Mouse (Mus musculus) large intestine, adult 2 months (tissue): ENCODE data around the gene Morn1. TPM values are rescaled to one million over a fixed set of nuclear protein-coding genes. Genes with fewer than 3 reads are reported as not detected.

ENCODE experiments used
- DNase-seq: peaks from one replicate; pipeline ENCODE4 v3.0.0-alpha.2; 2012; ENCODE audit warnings: low read depth, low spot score
- WGBS: fragments of 180-500 bp; shearing (Covaris S2); methylation state at CpG from one replicate; pipeline ENCODE4 v1.1.7; 2018; 5-methylcytosine and 5-hydroxymethylcytosine counted together
- polyA plus RNA-seq: library from polyadenylated mRNA; depleted of rRNA; stranded (reverse); fragments of >200 nt; gene quantifications from 2 replicates; pipeline ENCODE4 v1.2.3, GENCODE M21; 2012

Gene Morn1
- polyA plus RNA-seq, 1 experiment, result 1.3 TPM

DNA sequence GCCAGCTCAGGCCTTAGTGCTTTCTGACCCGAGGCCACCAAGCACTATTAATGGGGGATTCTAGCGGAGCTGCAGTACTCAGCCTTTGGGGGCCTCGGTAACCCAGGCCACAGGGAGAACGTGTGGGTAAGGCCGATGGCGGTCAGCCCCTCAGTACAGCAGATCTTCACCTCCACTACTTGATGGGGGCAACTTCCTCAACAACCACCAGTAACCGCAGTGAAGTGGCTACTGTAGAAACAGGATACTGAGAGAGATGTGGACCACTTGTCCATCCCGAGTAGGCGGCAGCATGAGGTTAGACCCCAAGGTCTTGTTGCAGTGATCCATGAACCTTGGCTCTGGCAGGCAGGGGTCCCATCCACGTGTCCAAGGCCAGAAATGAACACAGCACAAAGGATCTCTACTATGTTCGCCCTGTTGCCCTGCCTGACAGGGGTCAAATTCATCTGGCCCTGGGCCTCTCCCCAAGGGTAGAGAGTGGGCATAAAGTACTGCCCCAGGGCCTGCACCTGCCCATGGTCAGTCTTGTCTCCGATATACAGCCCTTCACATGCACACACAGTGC, 64.9 kb downstream of the Morn1 start:
- WGBS, result 49% methylated on average over 12 of the region's 12 CpGs

DNA sequence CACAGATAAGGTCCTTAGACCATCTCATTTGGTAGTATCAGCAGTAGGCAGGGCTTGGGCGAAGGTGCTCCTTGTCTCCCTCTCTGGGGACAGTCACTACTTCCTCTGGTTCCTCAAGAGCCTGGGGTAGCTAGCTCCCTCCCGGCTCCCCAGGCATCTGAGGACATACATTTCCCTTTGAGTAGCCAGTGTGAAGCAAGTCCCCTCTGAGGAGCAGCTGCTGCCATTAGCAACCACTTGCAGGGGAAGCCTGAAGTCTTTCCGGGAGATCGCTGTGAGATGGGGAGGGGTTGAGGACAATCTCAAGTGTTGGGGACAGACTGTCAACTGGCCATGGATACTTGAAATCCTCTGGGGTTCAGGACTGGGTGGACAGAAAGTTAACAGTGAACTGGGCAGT, 65.5 kb downstream of the Morn1 start:
- WGBS, result 74% methylated on average over 4 of the region's 4 CpGs
- DNase-seq, result no peak

More for the DNA sequence above, 64.9 kb downstream of the Morn1 start:
- no peak for DNase-seq

DNA sequence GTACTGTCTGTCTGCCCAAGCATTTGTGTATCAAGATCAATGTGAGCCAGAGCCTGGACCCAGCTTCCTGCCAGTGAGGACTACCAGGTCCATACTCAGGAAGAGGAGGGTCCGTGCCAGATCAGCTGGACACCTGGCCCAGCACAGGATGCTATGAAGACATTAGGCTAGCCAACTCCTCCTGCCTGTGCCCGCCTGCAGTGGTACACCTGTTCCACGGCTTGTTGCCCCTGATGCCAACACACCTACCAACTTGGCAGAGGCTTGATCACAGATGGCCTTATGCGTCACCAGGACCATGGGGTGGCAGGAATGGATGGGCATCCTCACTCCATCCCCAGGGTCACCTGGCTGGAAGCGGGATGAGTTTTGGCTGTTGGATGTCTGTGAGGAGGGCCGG, 66.1 kb downstream of the Morn1 start:
- DNase-seq, result no peak
- WGBS, result 90% methylated on average over 6 of the region's 6 CpGs

DNA sequence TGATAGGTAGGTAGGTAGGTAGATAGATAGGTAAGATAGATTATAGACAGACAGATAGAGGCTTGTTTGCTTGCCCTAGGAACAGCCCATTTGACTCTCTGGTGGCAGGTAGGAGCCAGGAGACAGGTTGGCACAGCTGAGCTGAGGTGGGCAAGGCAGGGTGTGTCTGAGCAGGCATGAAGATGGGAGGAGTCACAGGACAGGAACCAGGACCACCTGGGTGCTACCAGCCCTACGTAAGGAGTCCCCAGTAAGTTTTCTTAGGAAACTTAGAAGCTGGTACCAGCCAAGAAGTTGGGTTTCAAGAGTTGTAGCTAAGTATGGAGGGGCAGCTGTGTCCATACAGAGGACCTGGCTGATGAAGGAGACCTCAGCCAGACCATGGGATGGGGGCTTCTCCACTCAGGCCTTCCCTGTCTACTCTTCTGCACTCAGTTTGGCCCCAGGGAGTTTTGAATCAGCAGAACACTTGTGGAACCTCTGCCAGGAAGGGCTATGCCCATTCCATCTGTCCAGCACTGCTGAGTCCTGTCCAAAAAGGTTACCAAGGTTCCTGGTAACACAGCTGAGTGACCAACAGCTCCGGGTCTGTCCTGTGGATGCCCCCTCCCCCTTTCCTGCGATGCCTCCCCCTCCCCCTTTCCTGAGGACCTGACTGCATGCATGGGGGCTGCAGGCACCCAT, 67.2 kb downstream of the Morn1 start:
- DNase-seq, result no peak
- 64% methylated on average over 3 of the region's 3 CpGs for WGBS

DNA sequence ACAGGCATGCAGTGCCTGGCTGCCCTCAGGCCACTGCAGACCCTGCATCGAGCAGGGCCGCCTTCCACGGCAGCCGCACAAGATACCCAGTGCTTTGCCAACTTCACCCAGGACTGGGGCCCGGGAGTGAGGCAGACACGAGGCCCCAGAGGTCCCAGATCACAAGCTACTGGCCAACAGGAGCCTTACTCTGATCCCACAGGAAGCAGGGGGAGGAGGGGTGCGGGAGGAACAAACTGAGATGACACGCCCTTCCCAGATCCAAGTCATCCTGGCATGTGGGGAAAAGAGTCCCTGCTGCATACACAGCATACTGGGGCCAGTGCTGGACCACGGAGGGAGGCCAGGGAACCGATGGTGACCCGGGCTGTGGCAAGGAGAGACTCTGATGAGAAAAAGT, 68.6 kb downstream of the Morn1 start:
- WGBS, result 60% methylated on average over 11 of the region's 11 CpGs
- no peak for DNase-seq

DNA sequence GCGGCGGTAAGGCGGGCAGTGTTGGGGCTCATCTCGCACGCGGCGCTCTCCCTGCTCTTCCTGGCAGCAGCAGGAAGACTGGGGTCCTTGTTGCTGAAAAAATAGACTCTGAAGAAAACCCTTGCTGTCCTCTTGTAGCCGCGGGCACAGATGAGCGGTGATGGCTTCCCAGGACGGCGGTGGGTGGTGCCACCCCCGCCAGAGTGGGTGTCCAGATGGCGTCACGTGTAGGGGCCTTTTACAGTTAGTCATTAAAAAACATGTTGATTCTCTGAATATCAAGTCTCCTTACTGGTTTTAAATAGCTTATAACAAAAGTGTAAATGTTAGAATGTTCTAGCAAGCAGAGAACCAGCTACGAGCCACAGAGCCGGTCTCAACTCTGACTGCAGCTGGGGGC, 70.4 kb downstream of the Morn1 start:
- WGBS, result 91% methylated on average over 17 of the region's 17 CpGs
- DNase-seq, result no peak

DNA sequence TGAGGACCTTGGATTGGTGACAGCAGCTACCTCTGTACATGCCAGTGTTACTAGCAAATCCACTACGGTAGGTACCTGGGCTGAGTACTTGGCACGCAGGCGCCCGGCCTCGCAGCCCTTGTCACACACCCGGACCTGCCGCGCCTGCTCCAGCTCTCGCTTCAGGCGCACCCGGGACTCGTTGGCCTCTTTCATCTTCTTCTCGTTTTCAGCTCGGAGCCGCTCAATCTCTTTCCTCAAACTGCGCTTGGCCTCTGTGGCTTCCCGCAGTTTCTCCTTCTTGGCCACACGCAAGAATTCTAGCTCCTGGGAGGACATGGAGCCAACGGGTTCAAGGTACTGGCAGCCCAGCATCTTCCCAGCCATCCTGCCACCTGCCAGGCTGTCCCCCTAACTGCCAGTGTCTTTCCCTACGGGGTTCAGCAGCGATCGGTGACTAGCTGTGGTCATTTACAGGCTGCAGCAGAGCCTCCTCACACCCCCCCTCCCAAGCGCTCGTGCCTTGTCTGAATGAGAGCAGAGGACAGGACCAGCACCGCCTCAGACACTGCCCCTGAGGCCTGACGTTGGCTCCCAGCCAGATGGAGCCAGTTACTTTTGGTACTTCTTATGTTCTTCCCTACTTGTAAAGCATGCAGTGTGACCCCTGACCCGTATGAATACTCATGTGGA, 71.6 kb downstream of the Morn1 start:
- no peak for DNase-seq
- WGBS, result 91% methylated on average over 27 of the region's 27 CpGs

DNA sequence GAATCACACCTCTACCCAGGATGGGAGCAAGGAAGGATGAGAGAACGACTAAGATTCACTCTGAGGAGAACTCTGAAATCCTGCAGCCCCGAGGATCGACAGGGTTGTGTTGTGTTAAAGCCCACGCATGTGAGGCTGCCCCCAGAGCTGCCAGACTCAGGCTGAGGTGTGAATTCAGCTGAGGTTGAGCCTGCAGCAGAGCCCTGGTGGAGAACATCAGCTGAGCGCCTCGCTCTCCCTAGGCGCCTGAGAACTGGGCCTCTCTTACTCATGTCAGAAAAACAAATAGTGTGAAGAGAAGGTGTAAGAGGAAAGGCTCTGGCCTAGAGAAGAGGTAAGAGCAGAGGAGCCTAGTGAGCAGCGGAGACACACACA, 72.2 kb downstream of the Morn1 start:
- 78% methylated on average over 8 of the region's 8 CpGs for WGBS

DNA sequence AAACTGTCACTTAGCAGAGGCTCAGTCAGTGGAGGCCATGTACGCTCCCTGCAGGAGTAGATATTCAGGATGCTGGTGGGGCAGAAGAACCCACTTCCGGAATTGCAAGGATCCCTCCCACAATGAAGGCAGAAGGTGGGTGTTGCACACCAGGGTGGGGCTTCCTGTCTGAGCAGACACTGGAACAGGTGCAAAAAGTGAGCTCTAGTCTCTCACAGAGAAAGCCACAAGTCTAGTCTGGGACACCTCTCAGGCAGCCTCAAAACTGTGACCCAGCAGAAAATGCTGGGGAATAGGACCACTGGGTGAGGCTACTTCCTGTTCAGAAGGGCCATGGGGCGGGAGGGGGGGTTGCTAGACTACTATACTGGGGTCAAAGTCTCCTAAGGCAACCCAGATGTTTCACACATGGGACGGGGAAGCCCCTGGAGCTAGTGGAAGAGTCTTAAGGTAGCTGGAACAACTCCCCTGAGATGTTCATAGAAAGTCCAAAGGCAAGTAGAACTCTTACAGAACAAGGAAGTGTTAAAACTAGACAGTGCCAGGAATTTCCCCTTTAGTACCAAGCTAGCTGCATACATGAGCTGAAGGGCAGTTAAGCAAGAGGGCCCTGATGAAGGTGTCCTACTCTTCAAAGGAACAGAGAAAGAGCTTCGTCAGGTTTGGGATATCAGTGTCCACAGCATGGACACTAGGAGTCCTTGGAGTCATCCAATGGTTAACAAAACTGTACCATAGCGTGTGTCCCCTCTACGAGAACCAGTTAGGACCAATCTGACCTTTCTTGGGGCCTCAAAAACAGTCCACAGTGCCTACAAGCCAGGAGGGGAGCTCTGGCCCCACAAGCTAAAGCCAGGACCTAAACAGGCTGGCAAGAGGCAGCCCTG, 76.3 kb downstream of the Morn1 start:
- DNase-seq, result no peak
- 20% methylated on average over 7 of the region's 7 CpGs for WGBS

More for the DNA sequence above, 72.2 kb downstream of the Morn1 start:
- no peak for DNase-seq

DNA sequence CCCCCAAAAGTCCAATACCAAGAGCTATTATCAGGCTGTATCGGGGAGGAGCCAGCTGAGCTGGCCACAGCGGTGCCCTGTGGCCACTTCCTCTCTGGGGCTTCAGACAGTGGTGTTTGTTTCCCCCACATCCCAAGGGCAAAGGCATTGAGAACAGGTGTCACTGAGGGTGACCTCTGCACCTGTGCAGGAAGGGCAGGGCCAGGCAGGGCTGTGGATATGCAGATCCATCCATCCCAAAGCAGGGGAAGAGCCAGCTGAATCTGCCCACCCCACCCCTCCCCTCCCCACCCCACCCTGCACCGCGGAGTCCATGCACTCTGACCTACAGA, 76.9 kb downstream of the Morn1 start:
- WGBS, result 3% methylated on average over 4 of the region's 4 CpGs
- no peak for DNase-seq

DNA sequence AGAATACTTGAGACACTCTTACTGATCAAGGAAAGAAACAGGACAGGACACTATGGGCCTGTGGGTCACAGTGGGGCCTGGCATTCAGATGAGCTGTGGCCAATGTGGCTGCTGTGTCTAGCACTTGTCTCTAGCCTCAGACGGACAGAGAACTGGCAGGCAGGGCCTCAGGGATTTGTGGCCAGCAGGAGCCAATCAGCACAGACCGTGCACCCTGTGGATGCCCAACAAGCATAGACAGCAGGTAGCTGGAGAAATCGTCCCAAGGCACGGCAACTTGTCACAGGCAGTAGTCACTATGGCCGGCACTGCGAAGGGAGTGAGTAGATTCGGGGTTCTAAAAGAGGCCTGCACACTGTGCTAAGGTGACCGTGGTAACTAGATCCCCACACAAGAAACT, 77.3 kb downstream of the Morn1 start:
- 42% methylated on average over 8 of the region's 8 CpGs for WGBS
- DNase-seq, result no peak

DNA sequence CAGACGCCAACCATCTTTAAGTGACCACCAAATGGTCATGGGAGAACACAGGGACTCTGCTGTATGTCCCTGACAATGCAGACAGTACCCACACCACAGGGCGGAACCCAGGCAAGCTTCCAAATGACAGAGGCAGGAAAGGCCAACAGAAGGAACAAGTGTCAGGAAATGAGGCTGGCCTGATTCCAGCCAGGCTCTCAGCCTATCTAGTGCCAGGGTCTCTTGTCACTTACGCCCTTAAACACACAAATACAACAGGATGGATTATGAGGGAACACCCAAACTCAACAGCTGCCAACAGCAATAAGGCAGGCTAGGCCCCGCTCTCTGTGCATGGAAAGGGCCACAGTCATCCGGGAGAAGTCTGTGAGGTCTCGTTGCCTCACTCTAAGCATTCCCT, 78.2 kb downstream of the Morn1 start:
- 11% methylated on average over 6 of the region's 6 CpGs for WGBS
- DNase-seq, result peak; percentile 98

DNA sequence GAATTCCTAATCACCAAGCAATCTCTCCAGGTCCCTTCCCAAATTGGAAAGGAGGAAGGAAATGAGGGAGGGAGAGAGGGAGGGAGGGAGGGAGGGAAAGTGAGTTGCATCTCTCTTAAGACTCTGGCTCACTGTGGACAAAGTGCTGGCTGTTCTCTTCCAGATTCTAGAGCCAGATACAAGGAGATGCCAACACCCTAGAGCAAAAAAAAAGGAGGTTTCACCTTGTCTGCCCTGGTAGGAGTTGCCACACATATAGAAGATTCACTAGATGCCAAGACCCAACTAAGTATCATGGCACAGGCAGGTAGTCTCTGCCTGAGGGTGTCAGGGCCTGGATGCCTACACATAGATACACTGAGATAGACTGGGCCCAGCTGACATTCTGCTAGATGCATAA, 79.5 kb downstream of the Morn1 start:
- DNase-seq, result no peak

DNA sequence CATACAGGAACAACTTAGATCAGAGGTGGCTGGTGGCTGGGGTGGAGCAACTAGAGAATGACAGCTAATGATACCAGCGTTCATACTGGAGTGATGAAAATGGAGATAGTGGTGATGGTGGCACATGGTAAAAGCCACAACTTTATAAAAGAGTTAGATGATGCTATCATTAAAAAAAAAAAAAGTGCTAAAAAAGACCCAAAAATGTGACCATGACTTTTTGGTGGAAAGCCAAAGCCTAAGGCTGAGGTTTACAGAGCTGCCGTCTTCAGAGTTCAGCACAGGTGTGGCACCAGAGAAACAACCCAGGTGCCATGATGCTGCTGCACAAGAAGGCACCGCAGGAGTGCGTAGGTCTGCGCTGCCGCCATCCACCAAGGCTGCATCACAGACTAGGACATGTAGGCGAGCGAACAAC, 82.5 kb downstream of the Morn1 start:
- 86% methylated on average over 8 of the region's 8 CpGs for WGBS
- DNase-seq, result no peak

DNA sequence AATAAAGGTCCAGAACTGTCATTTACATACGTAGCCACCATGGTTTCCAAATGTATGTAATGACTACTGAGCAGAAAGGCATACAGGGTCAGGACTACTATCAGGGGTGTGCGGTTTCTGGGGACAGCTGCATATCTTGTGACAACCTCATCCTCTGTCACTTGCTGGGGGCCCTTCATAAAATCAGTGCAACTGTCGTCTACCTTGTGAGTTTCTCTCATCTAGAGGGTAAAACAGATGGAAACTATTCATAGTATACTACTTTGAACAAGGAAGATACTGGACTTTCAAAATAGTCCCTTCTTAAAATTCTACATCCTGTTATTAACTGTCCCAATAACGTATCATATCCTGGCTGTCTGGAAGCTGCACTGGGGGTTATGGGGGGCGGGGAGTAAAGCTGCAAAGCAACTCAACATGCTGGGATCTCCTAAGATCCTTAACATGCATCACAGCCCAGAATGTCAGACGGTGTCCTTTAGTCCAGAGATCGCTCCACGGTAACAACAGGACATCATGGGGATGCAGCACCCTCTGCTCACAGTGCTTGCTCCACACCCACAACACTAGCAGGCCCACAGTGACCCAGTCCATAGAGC, 84.3 kb downstream of the Morn1 start:
- WGBS, result 72% methylated on average over 8 of the region's 8 CpGs
- DNase-seq, result no peak

DNA sequence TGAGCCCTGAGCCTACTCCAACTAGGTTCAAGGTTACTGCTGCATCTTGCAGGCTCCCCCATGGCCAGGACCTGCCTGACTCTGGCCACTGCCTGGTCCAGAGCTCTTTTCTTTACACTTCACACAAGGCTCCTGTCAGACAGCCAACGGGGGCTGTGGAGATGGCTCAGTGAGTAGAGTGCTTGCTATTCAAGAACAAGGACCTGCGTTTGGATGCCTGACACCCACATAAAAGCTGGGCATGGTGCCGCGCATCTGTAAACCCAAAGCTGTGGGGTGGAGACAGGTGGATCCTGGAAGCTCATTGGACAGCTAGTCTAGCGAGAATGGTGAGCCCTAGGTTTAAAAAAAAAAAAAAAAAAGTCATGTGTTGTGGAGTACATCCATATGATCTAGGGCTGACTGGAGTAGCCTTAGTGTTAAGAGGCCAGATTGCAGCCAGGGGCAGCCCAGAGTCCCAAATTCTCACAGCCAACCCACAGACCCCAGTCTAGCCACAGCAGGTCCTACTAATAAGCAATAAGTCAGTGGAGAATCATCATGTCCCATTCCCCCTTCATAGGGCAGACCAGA, 85.7 kb downstream of the Morn1 start:
- no peak for DNase-seq
- 70% methylated on average over 5 of the region's 5 CpGs for WGBS

DNA sequence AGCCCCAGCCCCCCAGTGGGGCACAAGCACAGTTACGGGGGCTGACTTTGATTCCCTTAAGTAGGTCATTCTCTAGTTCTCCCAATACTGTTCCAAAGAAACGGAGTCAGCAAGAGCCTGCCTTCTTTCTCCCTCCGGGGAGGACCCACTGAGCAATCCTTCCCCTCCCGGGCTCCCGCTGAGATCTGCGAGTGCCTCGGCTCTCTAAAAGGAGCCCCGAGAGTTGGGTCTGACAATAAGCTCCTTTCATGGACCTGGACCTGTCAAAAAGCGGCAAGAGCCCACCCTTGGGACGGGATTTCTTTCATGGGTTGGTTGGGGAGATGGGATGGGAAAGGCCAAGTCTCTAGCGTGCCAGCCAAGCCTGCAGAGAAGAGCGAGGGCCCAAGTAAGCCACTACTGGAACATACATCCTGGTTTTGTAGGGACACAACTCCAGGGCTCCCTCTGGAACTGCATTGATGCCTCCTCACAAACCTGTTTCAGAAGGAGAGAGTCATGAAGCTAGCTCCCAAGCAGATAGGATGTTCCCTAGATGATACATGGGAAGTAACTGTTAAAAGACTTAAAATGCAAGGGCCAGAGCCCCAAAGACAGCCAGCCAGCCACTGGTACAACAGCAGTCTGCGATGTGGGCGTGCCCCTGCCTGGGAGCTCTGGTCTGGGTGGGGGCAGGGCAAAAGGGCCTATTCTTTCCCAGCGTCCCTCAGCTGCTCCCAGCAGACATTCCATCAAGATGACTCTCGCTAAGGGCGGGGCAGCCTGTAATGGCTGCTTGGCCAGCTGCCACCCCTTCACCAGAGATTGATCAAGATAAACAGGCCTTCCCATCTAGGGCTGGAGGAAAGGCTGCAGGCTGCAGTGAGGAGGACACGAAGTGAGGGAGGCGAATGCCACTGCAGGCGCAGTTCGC, 86.8 kb downstream of the Morn1 start:
- 27% methylated on average over 21 of the region's 21 CpGs for WGBS
- peak; percentile 93 for DNase-seq

DNA sequence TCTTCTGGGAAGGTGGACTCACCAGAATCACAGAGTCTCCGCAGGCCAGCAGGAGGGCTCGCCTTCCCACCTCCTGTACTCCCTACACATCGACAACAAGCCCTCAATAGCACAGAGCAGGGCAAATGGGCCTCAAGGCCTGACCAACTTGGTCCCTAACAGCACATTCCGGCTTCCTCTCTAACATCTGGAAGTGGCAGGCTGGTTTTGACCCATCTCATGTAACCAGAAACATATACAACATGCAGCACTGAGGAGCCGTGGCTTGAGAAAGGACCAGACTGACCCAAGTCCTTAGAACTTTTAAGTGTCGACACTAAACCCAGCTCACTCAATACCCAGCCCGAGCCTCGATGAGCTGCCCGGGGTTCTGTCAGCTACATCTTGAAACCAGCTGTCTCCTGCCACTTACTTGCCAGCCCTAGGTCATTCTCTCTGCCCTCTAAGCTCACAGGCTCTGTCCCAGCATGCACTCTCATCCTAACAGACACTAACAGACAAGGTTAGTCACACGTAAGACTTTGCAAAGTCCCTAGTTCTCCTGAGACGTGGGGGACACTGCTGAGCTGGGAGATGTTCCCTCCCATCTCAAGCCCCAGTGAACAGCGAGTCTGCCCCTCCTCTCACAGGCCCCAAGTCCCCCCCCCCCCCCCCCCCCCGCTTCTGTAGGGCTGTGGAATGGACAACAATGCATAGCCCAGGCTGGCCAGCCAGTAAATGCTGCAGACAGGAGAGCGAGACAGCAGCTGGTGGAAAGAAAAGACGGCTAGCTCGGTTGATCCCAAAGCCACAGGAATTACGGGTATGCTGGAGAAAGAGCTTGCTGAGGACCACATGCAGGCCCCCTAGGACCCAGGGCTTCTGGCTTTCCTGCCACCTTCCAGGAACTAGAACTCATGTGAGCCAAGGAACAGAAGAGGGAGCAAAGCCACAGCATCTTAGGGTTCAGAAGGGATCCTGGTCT, 87.7 kb downstream of the Morn1 start:
- no peak for DNase-seq
- WGBS, result 46% methylated on average over 17 of the region's 17 CpGs
